Mouse (Mus musculus): ENCODE results near the gene Msi2. TPM values are rescaled to one million over a fixed set of nuclear protein-coding genes. Genes with fewer than 3 reads are reported as not detected.

Msi2 gene
- total RNA-seq, 2 experiments from 2014 or later, result 181 to 262 TPM

DNA sequence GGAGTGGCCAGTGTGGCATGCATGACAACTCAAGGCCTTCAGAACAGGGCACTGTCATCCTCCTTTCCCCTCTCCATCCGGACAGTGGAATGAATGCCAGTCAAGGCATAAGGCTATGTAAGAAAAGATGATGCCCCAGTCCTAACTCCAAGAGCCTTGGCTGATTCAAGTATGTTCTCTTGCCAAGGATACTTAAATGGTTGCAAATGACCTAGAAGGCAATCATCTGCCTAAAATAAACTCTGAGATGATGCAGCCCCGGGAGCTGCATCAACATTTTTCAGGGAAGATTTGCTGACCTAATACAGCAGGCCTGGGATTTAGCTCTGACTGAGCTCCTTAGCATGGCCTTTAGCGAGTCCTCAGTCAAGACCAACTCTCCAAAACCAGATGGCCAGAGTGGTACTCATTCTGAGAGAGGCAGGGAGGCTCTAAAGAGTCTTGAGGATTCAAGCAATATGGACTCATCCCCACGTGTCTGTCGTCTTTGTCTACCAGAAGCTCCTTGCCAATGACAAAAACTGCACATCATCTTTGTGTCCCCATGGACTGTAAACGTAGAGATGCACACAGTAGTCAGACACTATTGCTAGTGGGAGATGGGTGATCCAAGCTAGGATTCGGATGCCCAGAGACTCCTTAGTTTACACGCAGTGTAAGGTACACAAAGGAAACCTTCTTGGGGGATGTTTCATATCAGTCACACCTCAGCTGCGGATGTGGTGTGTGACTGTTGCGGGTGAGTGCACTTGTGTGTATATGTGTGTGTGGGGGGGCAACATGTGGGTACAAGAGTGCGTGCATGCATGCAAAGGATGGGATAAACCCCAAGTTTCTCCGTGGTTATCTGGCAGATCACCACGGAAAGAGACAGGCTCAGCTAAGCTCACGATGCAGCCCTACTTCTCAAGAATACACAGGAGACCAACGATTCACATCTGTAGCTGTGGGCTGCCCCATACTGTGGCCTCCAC lies 176.4 kb downstream of the Msi2 start:
- DNase-seq, result no peak

DNA sequence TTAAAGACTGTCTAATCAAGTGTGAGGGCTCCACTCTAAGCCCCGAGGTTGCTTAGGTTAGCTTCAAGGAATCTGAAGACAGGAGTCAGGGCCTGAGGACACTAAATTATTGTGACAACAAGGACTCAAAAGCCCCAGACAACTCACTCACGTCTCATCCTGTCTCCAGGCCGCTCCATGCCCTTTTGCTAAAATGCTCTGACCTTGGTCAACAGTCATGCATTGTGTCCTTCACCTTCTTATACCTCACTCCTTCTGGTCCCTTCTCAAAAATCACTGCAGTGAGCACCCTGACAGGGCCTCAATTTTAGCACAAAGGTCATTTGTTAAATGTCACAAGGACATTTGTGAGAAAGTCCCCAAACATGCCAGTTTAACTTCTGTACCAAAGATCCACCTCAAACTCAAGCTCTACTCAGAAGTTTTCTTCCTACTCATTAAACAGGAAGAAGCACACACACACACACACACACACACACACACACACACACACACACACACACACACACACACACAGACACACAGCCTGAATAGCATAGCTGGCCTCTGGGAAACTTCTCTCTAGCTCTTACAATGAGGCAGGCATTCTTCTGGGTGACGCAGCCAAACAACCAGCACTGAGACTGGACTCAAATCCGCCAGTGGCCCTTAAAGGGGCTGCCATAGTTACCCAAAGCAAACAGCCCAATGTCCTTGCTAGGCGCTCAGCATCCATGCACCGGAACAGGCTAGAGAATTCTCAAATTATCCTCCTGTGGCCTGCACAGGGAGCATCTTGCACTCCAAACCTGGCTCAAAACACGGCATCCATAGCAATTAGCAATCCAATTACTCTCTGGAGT lies 178.5 kb downstream of the Msi2 start:
- peak in 1 of 2 experiments; percentile 60 for DNase-seq

- no peak for DNase-seq
Observed at GRCm38 (mm10) chr11:88538710-88539340, 179.5 kb downstream of the Msi2 start.

GRCm38 (mm10) chr11:88537344-88537743 lies 181.0 kb downstream of the Msi2 start:
- no peak for DNase-seq

GRCm38 (mm10) chr11:88536861-88537260 lies 181.5 kb downstream of the Msi2 start:
- no peak for DNase-seq

- DNase-seq, result no peak
Observed at GRCm38 (mm10) chr11:88534331-88534929, 183.9 kb downstream of the Msi2 start.

GRCm38 (mm10) chr11:88532016-88532415 lies 186.3 kb downstream of the Msi2 start:
- DNase-seq, result no peak

DNA sequence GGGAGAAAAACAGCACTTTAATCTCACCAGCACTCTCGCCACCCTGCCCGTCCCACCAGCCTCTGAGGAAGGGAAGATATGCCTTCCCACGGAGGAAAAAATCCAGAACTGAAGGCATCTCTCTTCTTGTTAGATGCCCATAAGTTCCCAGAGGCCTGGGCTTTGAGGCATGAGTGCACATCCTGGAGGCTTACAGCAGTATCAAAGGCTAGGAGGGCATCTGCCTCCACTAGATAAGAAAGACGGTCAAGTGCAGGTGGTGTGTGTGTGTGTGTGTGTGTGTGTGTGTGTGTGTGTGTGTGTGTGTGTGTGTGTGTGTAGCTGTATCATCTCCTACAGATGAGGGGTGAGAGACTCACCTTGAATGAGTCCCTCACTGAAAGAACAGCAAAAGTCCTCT lies 188.3 kb downstream of the Msi2 start:
- no peak for DNase-seq

GRCm38 (mm10) chr11:88528522-88529101 lies 189.7 kb downstream of the Msi2 start:
- no peak for DNase-seq

DNA sequence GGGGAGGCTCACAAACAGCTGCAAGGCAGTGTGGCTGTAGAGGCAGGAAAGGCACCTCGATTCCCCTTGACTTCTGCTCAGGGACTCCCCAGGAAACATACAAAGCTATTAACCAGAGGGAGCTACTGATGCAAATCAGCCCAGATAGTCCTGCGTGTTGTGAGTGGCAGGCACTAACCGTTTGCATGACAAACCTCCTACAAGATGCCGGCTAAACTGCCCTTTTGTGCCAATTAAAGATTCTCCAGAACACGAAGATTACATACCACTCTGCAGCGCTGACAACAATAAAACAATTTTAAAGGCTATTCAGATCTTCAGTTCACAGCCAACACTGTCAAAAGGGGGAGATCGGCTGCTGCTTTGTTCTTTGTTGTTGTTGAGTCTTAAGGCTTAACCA lies 191.6 kb downstream of the Msi2 start:
- DNase-seq, result no peak

DNA sequence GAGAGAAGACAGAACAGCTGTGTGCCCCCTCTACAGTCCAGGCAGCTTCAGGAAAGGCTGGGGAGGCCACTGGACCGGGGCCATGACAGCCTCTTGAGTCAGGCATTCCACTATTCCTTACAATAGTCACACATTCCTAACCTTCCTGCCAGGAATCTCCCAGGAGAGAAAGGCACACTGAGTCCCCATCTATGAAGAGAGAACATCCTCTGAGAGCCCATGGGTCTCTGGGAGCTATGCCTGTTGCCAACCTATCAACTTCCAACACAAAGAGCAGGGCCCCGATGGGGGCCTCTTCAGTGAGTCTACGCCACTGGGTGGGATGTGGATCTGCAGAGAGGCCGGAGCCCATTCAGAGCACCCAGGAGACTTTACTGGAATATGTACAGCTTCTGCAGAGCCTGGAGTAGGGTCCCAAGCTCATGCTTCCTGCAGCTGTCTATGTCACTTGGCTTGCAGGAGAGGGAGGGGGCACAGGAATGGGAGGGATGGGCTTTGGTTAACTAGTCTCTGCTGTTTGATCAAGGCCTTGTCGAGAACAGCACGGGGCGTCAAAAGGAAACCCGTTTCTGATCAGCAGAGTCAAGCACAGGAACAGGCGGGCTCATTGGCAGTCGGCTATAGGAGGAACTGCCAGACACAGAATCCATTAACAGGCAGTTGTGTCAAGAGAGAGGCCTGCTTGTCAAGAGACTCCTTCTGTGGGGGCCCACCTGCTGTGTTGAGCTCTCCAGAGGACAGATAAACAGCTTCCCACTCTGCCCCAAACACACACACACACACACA lies 193.3 kb downstream of the Msi2 start:
- peak; percentile 57 to 63 for DNase-seq

DNA sequence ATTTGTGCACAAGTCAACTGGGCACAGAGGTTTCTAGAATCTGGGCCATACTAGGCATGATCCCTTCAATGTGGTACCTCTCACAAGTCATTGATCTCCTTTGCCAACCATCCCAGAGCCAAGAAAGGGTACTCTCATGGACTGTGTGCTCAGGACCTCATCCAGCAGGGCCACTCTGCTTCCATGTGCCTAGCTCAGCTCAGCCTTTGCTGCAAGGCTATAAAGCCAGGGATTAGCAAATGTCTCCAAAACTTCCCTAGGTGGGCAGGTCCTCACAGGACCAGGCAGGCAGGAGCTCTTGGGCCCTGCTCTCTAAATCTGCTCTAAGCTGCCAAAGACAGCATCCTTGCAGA lies 193.9 kb downstream of the Msi2 start:
- DNase-seq, result no peak

- peak; percentile 59 to 82 for DNase-seq
Observed at GRCm38 (mm10) chr11:88523921-88524320, 194.4 kb downstream of the Msi2 start.

- DNase-seq, result no peak
Observed at GRCm38 (mm10) chr11:88523511-88523910, 194.8 kb downstream of the Msi2 start.

DNA sequence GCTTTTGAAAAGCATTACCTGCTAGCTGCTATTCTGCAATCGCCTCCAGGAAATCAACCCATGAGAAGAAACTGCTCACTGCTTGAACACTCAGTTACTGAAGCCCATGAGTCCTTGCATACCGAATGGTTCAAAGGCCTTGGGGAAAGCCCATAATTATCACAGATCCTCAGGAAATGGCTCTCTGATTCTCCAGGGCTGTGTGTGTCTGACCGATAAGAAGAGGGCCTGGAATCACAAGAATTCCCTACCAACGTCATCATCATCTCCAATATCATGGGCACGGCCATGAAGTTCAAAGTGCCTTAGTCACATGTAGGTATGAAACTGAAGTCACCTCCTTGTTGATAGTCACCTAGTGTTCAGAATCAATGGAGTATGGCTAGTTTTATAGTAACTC lies 196.2 kb downstream of the Msi2 start:
- no peak for DNase-seq

- peak; percentile 71 to 72 for DNase-seq
Observed at GRCm38 (mm10) chr11:88520951-88521730, 197.2 kb downstream of the Msi2 start.

- DNase-seq, result no peak
Observed at GRCm38 (mm10) chr11:88518361-88518760, 200.0 kb downstream of the Msi2 start.

DNA sequence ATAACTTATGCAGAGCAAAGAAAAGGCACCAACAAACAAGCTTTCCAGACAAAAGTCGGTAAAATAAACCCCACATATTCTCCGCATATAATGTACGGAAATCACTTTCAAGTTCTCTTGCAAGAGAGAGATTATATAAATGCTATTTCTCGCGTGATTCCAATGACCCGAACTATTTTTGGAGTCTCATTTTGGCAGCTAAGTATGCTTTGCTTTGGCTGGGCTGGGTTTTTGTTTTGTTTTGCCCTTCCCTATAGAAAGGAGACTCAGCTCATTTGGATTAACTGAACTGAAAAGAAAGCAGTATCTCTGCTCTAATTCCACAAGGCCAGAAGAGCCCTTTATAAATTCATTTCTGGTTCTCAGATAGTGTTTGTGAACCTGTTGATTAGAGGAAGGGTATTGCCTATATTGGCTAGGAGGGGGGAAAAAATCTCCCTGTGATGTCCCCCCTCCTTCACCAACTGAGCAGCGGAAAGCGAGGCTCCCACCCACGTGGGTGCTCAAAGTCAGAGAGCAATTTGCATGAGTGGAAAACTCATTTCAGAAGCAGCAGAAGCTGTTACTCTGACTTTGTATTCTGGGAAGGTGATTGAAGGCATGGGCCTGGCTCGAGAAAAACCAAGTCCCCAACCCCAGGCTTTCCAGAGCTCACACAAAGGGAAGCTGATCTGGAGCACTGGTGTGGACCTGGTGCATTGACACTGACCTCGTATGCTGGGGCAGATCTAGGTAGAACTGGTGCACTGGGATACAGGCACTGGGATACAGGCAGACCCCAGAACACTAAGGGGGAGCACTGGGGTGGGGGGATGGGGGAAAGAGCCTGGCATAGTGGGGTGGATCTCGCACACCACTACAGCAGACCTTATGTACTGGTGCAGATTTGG lies 201.5 kb downstream of the Msi2 start:
- DNase-seq, result no peak
